Mouse (Mus musculus): ENCODE results near the gene Plp2. TPM values are rescaled to one million over a fixed set of nuclear protein-coding genes. Genes with fewer than 3 reads are reported as not detected.

The Plp2 gene
- polyA plus RNA-seq, 1 experiment = 549 TPM

DNA sequence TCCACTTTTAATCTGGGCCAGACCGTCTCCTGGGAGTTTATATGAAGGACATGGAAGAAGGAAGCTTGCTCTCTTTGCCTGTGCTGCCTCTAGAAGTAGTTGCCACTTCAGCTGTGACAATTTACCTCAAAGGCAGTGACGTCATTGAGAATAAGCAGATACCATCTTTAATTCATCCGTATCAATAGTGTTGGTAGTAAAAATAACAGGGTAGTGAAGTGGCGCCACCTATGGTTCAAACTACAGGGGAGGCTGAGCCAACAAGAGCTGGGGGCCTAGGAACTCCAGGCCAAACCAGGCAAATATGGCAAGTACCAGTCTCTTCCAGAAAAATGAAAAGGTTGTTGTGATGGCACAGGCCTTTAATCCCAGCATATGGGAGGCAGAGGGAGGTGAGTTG is 21.7 kb upstream of the Plp2 start:
- TF ChIP-seq CTCF (IDR thresholded peaks at IDR 0.05; ENCODE audit: control insufficient read depth, insufficient read depth, insufficient read length) = no peak
- TF ChIP-seq MAX (IDR thresholded peaks at IDR 0.05) = no peak
- TF ChIP-seq MYOD1 (IDR thresholded peaks at IDR 0.05; ENCODE audit: control insufficient read depth, insufficient read length, low read depth) = no peak
- no peak for TF ChIP-seq USF1 (IDR thresholded peaks at IDR 0.05; ENCODE audit: low read depth)
- TF ChIP-seq MYOG (IDR thresholded peaks at IDR 0.05; ENCODE audit: control insufficient read depth, extremely low read depth, insufficient read length) = no peak
- no peak for TF ChIP-seq CEBPB (IDR thresholded peaks at IDR 0.05; ENCODE audit: low read depth)
- no peak for TF ChIP-seq FOSL1 (IDR thresholded peaks at IDR 0.05; ENCODE audit: insufficient read depth, low read length, poor library complexity, severe bottlenecking)
- no peak overlapping the region for H3K4me3 ChIP-seq (ENCODE audit: insufficient read depth, poor library complexity, severe bottlenecking)
- H3K36me3 ChIP-seq (ENCODE audit: control insufficient read depth, insufficient read depth) = no peaks in the 10 kb centered on the region
- peaks cover 9% of the 10 kb centered on the region for H3K79me2 ChIP-seq (ENCODE audit: control insufficient read depth, insufficient read depth)
- H3K79me3 ChIP-seq (ENCODE audit: low read depth) = peaks cover 8% of the 10 kb centered on the region
- no peaks in the 10 kb centered on the region for H3K27me3 ChIP-seq (ENCODE audit: control insufficient read depth, insufficient read depth, insufficient read length)
- H3ac ChIP-seq (ENCODE audit: control insufficient read depth, insufficient read length, low read depth) = no peak overlapping the region

DNA sequence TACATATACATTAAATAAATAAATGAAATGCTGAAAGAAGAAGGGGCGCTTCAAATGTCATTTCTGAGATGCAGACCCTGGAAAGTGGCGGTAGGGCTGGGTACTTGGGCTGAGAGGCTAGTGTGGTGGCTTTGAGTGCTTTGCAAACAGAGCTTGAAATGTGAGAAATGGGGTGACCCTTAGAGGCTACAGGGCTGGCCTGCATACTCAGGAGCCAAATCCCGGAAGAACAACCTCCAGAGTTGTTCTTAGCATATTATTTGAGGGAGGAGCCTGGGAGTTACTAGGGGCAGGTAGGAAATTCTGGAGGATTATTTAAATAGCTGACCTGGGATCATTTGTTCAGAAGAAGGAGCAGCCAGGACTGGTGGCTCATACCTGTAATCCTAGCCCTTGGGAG is 19.3 kb upstream of the Plp2 start:
- Histone ChIP-seq H3K79me3 (ENCODE audit: low read depth) (no peaks in the 10 kb centered on the region), H3K79me2 (ENCODE audit: control insufficient read depth, insufficient read depth) (no peaks in the 10 kb centered on the region), H3K27me3 (ENCODE audit: control insufficient read depth, insufficient read depth, insufficient read length) (peaks cover 4% of the 10 kb centered on the region), H3K36me3 (ENCODE audit: control insufficient read depth, insufficient read depth) (no peaks in the 10 kb centered on the region), H3ac (ENCODE audit: control insufficient read depth, insufficient read length, low read depth) (no peak overlapping the region), H3K4me3 (ENCODE audit: insufficient read depth, poor library complexity, severe bottlenecking) (no peak overlapping the region)
- TF ChIP-seq MYOD1 (IDR thresholded peaks at IDR 0.05; ENCODE audit: control insufficient read depth, insufficient read length, low read depth) (no peak), MYOG (IDR thresholded peaks at IDR 0.05; ENCODE audit: control insufficient read depth, extremely low read depth, insufficient read length) (no peak), CEBPB (IDR thresholded peaks at IDR 0.05; ENCODE audit: low read depth) (no peak), USF1 (IDR thresholded peaks at IDR 0.05; ENCODE audit: low read depth) (no peak), CTCF (IDR thresholded peaks at IDR 0.05; ENCODE audit: control insufficient read depth, insufficient read depth, insufficient read length) (no peak), MAX (IDR thresholded peaks at IDR 0.05) (no peak), FOSL1 (IDR thresholded peaks at IDR 0.05; ENCODE audit: insufficient read depth, low read length, poor library complexity, severe bottlenecking) (no peak)

DNA sequence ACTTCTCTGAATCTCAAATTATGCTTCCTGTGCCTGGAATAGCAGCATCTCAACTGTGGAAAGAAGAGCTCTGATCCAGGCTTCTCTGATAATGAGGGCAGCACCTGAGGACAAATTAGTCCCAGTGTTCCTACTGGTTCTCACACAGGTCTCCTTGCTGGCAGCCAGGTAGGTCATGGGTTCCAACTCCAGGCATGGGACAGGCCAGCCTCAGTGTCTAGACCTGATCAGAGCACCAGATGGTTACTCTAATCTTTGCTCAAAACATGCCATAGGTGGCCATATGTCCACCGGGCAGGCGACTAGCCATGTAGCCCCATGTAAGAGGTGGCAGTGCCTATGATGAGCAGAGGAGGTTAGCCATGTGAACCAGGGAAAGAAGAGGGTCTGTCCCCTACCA is 17.1 kb upstream of the Plp2 start:
- H3ac ChIP-seq (ENCODE audit: control insufficient read depth, insufficient read length, low read depth) = no peak overlapping the region
- no peak overlapping the region for H3K4me3 ChIP-seq (ENCODE audit: insufficient read depth, poor library complexity, severe bottlenecking)
- TF ChIP-seq CTCF (IDR thresholded peaks at IDR 0.05; ENCODE audit: control insufficient read depth, insufficient read depth, insufficient read length) = no peak
- no peak for TF ChIP-seq CEBPB (IDR thresholded peaks at IDR 0.05; ENCODE audit: low read depth)
- TF ChIP-seq FOSL1 (IDR thresholded peaks at IDR 0.05; ENCODE audit: insufficient read depth, low read length, poor library complexity, severe bottlenecking) = no peak
- TF ChIP-seq MAX (IDR thresholded peaks at IDR 0.05) = no peak
- TF ChIP-seq USF1 (IDR thresholded peaks at IDR 0.05; ENCODE audit: low read depth) = no peak
- TF ChIP-seq MYOD1 (IDR thresholded peaks at IDR 0.05; ENCODE audit: control insufficient read depth, insufficient read length, low read depth) = no peak
- TF ChIP-seq MYOG (IDR thresholded peaks at IDR 0.05; ENCODE audit: control insufficient read depth, extremely low read depth, insufficient read length) = no peak
- peaks cover 4% of the 10 kb centered on the region for H3K27me3 ChIP-seq (ENCODE audit: control insufficient read depth, insufficient read depth, insufficient read length)
- no peaks in the 10 kb centered on the region for H3K79me3 ChIP-seq (ENCODE audit: low read depth)
- no peaks in the 10 kb centered on the region for H3K79me2 ChIP-seq (ENCODE audit: control insufficient read depth, insufficient read depth)
- no peaks in the 10 kb centered on the region for H3K36me3 ChIP-seq (ENCODE audit: control insufficient read depth, insufficient read depth)

DNA sequence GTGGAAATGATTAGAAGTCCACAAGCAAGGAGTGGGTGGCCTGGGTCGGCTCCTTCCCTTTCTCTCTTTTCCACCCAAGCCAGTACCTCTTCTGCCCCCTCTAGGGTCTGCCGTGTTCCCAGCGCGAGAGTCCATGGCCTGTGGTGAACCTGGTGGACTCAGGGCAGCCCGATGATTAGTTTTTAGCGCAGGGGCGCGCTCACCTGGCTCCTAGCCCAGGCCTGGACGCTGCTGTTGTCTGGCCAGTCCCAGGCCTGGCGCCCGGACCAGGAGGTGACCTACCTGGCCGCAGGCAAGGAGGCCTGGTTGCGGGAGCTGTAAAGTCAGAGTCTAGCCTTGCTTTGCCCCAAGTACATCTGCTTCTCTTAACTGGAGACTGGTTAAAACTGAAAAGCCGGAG is 9.7 kb upstream of the Plp2 start, which contains the start of gene Magix:
Gene Magix (minus strand): TSS at position 388 of the 400 bp plus-strand sequence.
- Histone ChIP-seq H3K36me3 (ENCODE audit: control insufficient read depth, insufficient read depth) (no peaks in the 10 kb centered on the region), H3K79me2 (ENCODE audit: control insufficient read depth, insufficient read depth) (no peaks in the 10 kb centered on the region), H3K79me3 (ENCODE audit: low read depth) (no peaks in the 10 kb centered on the region), H3K27me3 (ENCODE audit: control insufficient read depth, insufficient read depth, insufficient read length) (no peaks in the 10 kb centered on the region), H3K4me3 (ENCODE audit: insufficient read depth, poor library complexity, severe bottlenecking) (peak within 1 kb of the TSS; percentile 11), H3ac (ENCODE audit: control insufficient read depth, insufficient read length, low read depth) (no peak within 1 kb of the TSS)
- no peak for TF ChIP-seq USF1 (IDR thresholded peaks at IDR 0.05; ENCODE audit: low read depth)
- TF ChIP-seq CTCF (IDR thresholded peaks at IDR 0.05; ENCODE audit: control insufficient read depth, insufficient read depth, insufficient read length) = no peak
- no peak for TF ChIP-seq MYOD1 (IDR thresholded peaks at IDR 0.05; ENCODE audit: control insufficient read depth, insufficient read length, low read depth)
- TF ChIP-seq MAX (IDR thresholded peaks at IDR 0.05) = no peak
- no peak for TF ChIP-seq MYOG (IDR thresholded peaks at IDR 0.05; ENCODE audit: control insufficient read depth, extremely low read depth, insufficient read length)
- TF ChIP-seq CEBPB (IDR thresholded peaks at IDR 0.05; ENCODE audit: low read depth) = no peak
- no peak for TF ChIP-seq FOSL1 (IDR thresholded peaks at IDR 0.05; ENCODE audit: insufficient read depth, low read length, poor library complexity, severe bottlenecking)

DNA sequence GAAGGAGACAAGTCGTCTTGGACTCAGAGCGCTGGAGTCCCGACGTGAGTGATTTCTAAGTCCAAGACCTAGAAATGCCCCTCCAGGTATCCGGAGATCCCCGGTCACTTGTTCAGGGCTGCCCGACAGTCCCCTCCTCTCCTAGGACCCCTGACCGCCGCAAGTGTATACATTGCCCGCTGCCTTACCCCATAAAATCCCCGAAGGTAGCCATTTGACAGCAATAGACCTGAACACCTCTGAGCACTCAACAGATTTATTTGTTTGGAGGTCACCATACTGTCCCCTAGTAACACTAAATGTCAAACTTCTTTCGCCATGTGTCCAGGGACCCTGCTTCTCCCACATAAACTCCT is 8.8 kb upstream of the Plp2 start:
- Histone ChIP-seq H3K79me3 (ENCODE audit: low read depth) (no peaks in the 10 kb centered on the region), H3K36me3 (ENCODE audit: control insufficient read depth, insufficient read depth) (no peaks in the 10 kb centered on the region), H3K4me3 (ENCODE audit: insufficient read depth, poor library complexity, severe bottlenecking) (peak overlapping the region; percentile 11), H3K27me3 (ENCODE audit: control insufficient read depth, insufficient read depth, insufficient read length) (no peaks in the 10 kb centered on the region), H3ac (ENCODE audit: control insufficient read depth, insufficient read length, low read depth) (no peak overlapping the region), H3K79me2 (ENCODE audit: control insufficient read depth, insufficient read depth) (no peaks in the 10 kb centered on the region)
- TF ChIP-seq CTCF (IDR thresholded peaks at IDR 0.05; ENCODE audit: control insufficient read depth, insufficient read depth, insufficient read length) (no peak), CEBPB (IDR thresholded peaks at IDR 0.05; ENCODE audit: low read depth) (no peak), FOSL1 (IDR thresholded peaks at IDR 0.05; ENCODE audit: insufficient read depth, low read length, poor library complexity, severe bottlenecking) (no peak), USF1 (IDR thresholded peaks at IDR 0.05; ENCODE audit: low read depth) (no peak), MYOG (IDR thresholded peaks at IDR 0.05; ENCODE audit: control insufficient read depth, extremely low read depth, insufficient read length) (no peak), MAX (IDR thresholded peaks at IDR 0.05) (no peak), MYOD1 (IDR thresholded peaks at IDR 0.05; ENCODE audit: control insufficient read depth, insufficient read length, low read depth) (no peak)
